Mouse (Mus musculus) heart, adult 8-10 months (tissue): ENCODE data around the gene Hectd4. TPM values are rescaled to one million over a fixed set of nuclear protein-coding genes. Genes with fewer than 3 reads are reported as not detected.

Experiments
- DNase-seq: peaks from one replicate; pipeline ENCODE4 v3.0.0; 2022; ENCODE audit warnings: low spot score
- total RNA-seq, 4 experiments: library from RNA; stranded (reverse); gene quantifications; 2 replicates each; pipeline ENCODE4 v1.2.4; 2022

Hectd4 gene
- total RNA-seq, 4 experiments from 2014 or later: 22.8 to 26.9 (median 24.1) TPM

DNA sequence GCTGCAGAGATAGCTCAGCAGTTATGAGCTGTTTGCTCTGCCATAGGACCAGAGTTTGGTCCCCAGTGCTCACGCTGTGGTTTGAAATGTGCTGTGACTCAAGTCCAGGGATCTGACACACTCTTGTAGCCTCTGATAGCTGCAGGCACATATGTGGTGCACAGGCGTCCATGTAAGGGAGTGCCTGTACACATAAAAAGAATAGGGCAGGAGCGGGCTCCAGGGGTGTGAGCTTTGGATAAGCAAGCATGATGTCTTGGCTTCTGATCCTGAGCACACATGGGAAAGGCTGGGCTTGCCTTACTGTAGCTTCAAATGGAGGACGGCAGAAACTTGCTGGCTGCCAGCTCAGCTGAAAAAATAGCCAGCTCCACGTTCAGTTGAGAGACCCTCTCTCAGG is 175.6 kb downstream of the Hectd4 start:
- DNase-seq: no peak

DNA sequence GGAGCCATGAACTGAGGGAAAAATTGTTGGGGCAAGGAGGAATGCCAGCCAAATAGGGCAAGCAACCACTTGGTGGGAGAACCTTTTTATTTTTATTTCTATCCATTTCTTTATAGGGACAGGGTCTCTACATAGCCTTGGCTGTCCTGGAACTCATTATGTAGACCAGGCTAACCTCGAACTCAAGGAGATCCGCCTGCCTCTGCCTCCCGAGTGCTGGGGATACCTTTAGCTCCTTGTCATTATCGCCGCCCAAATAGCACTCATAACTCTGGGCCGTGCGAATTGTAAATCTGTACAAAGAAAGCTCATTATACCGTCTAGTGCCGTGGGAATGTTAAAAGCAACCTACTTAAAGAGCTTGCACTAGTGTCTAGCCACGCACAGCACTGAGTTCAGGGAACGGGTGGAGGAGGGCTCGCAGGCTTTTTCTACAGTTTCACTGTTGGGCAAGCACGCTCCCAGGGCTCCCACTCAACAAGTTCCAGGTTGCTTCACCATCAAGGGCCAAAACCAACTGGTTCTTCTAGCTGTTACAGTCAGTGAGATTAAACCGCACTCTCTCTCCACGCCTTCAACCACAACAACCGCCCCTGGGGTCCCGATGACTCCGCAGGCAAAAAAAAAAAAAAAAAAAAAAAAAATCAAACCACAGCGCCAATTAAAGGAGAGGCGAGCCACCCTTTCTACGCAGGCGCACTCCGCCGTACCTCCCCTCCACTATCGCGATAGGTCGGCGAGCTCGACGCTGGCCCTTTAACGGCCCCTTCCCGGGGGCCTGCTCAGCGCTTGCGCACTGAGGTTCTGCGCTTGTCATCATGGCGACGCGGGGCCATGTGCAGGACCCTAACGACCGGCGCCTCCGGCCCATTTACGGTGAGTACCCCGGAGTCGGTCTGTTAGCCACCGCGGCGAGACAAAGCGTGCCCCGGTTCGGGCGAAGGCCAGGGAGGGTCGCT is 177.4 kb downstream of the Hectd4 start, which contains the start of gene Naa25:
TSS of gene Naa25 (plus strand) at position 750 of the 959 bp plus-strand sequence.
- peak; percentile 89 for DNase-seq

DNA sequence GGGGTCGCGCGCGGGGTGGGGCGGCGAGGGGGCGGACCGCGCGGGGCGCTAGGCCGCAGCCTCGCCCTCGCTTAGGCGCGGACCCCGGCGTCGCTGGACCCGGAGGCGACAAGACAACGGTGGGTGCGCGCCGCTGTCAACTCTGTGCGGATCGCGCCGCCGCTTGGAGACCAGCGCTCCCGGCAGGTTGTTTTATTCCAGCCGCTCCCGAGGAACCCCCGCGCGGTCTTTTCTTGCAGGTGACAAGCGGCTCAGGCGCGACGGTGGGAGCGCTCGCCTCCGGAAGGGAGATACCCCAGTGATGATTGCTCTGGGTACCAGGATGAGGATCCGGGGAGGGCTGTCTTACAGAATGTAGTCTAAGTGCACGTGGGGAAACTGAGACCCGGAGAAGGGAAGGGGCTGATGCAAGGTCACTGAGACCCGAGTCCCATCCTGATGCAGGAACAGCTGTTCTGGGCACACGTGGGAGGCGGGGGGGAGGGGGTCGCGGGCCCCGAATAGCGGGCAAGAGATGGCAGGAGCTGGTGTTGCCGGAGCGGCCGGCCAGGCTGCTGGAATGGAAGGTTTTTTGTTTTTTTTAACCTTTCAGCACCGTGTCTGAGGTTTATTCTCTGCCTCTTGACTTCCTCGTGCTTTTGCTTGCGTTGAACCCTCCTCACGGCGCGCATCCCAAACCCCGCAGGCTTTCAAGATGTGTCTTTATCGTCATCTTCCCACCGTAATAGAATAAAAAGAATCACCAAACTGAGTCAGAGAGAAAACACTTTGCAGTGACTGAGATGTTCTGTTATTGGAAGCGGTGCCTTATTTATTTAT is 178.3 kb downstream of the Hectd4 start:
- no peak for DNase-seq

DNA sequence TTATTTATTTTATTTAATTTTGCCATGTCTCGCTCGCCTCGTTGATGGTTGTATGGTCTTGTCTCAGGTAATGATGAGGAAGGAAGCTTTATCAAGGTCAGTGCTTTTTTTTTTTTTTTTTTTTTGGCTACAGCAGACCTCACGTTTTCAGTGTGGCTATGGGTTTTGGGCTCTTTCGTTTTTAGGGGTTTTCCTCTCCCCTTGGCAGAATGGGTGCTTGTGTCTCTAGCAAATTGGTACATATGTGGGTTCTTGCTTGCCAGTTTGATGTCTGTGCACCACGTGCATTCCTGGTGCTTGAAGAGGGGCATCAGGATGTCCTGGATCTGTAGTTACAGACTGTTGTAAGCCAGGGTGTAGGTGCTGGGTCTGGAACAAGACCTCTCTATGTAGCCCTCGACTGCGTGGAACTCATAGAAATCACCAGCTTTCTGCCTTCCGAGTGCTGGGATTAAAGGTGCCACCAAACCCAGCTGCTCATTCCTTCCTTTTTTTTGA is 179.0 kb downstream of the Hectd4 start:
- DNase-seq: no peak

DNA sequence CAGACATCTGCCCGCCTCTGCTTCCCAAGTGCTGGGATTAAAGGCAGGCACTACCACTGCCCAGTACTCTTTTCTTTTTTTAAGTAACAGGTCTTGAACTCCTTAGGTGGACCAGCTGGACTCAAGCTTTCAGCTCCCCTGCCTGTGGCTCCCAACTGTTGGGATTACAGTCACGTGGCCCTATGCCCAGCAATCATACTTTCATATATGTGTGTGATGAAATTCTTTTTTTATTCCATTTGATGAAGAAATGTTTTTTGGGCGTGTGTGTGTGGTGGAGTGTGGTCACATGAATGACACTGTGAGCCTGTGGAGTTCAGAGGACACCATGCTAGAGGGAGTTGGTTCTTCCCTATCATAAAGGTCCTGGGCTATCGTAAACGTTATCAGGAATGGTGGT is 179.5 kb downstream of the Hectd4 start:
- no peak for DNase-seq

DNA sequence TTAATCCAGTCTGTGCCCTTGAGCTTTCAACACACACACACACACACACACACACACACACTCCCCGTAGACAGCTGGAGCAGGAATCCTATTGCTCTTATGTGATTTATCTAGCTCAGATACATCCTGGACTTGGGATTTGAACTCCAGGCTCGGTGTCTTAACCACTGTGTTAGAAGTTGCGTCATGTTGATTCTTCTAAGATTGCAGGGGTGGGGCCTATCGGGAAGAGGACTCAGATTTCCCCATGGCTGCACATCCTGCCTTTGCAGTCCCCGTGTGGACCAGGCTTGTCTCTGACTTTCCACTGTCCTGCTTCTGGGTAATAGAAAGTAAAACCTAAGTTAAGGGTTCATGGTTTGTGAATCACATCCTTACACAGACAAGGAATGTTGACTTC is 180.0 kb downstream of the Hectd4 start:
- no peak for DNase-seq

DNA sequence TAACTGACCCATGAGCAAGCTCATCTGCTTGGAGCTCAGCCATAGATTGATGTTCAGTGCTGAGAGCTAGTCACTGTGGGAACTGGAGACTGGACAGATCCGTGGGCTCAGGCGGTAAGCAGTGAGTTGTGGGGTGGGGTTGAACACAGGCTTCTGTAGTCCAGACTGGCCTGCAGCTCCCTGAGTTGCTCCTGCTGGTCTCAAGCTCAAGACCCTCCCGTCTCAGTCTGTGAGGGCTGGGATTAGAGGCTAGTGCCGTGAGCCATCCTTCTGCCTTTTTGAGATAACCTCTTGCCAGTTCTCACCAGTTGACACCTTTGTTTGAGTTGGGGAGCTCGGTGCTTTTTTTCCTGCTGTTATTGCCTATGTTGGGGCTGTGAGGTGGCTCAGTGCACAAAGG is 180.8 kb downstream of the Hectd4 start:
- DNase-seq: no peak

DNA sequence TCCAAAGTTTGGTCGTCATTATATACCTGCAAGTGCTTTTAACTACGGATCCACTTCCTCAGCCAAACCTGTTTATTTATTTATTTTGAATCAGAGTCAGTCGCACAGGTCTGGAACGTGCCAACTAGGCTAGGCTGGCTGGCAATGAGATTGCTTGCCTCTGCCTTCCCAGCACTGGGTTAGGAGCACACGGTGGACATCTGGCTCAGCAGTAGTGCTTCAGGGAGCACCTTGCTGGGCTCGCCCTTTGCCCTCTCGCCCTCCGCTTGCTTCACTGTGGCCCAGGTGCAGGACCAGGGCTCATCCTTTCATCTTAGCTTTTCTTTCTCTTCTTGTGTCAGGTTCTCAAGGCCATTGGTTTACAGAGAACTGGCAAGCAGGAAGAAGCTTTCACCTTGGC is 187.8 kb downstream of the Hectd4 start:
- DNase-seq: no peak

DNA sequence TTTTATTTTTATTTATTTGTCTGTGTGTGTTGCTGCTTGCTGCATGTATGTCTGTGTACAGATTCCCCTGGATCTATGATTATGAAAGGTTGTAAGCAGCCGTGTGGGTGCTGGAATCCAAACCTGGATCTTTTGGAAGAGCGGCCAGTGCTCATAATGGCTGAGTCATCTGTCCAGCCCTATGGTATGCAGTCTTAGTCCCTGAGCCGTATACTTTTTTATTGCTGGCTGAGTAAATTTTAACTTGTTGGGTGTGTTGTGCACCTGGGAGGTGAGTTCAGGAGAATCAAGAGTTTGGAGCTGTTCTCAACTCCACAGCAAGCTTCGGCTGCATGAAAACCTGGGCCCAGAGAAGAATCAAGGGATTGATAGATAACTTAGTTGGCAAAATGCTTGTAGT is 191.0 kb downstream of the Hectd4 start:
- DNase-seq: no peak

Other genes starting within 250 kb of the Hectd4 start
- under 1 TPM in 2 of 4 experiments, not detected in 2; 0.06 to 0.12 TPM for gene Rph3a, start 210.1 kb upstream of the Hectd4 start, total RNA-seq
- 100 to 1,000 TPM; 163 to 187 (median 182) TPM for gene Ptpn11, start 28.8 kb upstream of the Hectd4 start, total RNA-seq
- gene Rpl6, start 15.7 kb upstream of the Hectd4 start, total RNA-seq: 100 to 1,000 TPM; 525 to 697 (median 601) TPM
- gene Trafd1, start 165.4 kb downstream of the Hectd4 start, total RNA-seq: 10 to 100 TPM; 52.5 to 62.3 (median 57.9) TPM
- gene Naa25, start 177.7 kb downstream of the Hectd4 start, total RNA-seq: 10 to 100 TPM; 20.0 to 23.2 (median 20.6) TPM
- gene Tmem116, start 231.7 kb downstream of the Hectd4 start, total RNA-seq: 10 to 100 TPM; 12.6 to 15.1 (median 13.4) TPM
- 10 to 100 TPM; 62.1 to 66.1 (median 64.4) TPM for gene Erp29, start 232.3 kb downstream of the Hectd4 start, total RNA-seq